Mouse (Mus musculus) layer of hippocampus, postnatal 25 days (tissue): ENCODE measurements around the gene Gm9803. TPM values are rescaled to one million over a fixed set of nuclear protein-coding genes. Genes with fewer than 3 reads are reported as not detected.

Source experiments
- DNase-seq, 2 experiments: peaks; one replicate each; pipeline ENCODE4 v3.0.0; 2022; ENCODE audit warnings: mixed read lengths in 2 of 2, low spot score in 1 of 2; ENCODE audit errors: extremely low spot score in 1 of 2
- total RNA-seq, 2 experiments: library from RNA; stranded (reverse); gene quantifications; 2 replicates each; pipeline ENCODE4 v1.2.3; 2021

The Gm9803 gene
- total RNA-seq, 2 experiments from 2014 or later = 15.7 TPM; not detected in 1

- no peak for DNase-seq
Observed at GRCm38 (mm10) chr10:43507051-43507450, 16.8 kb upstream of the Gm9803 start.

- DNase-seq = no peak
Observed at GRCm38 (mm10) chr10:43509228-43509627, 14.7 kb upstream of the Gm9803 start.

GRCm38 (mm10) chr10:43512976-43513375, 10.9 kb upstream of the Gm9803 start:
- DNase-seq = no peak

- DNase-seq = no peak
Observed at GRCm38 (mm10) chr10:43516992-43517660, 6.8 kb upstream of the Gm9803 start.

GRCm38 (mm10) chr10:43517836-43518235, 6.0 kb upstream of the Gm9803 start:
- no peak for DNase-seq

GRCm38 (mm10) chr10:43518368-43518767, 5.5 kb upstream of the Gm9803 start:
- DNase-seq = no peak

GRCm38 (mm10) chr10:43519977-43520376, 3.9 kb upstream of the Gm9803 start:
- no peak for DNase-seq

GRCm38 (mm10) chr10:43527283-43528269, 3.7 kb downstream of the Gm9803 start:
- DNase-seq = no peak

GRCm38 (mm10) chr10:43534382-43534781, 10.5 kb downstream of the Gm9803 start:
- no peak for DNase-seq

GRCm38 (mm10) chr10:43537652-43538051, 13.8 kb downstream of the Gm9803 start:
- no peak for DNase-seq

- no peak for DNase-seq
Observed at GRCm38 (mm10) chr10:43538831-43539230, 14.9 kb downstream of the Gm9803 start.

GRCm38 (mm10) chr10:43539746-43540310, 15.9 kb downstream of the Gm9803 start:
- DNase-seq = no peak

GRCm38 (mm10) chr10:43540442-43541152, 16.7 kb downstream of the Gm9803 start, which contains the start of gene 1700021F05Rik:
1700021F05Rik (minus strand) TSS chr10:43540994.
- peak; percentile 96 to 98 for DNase-seq

- DNase-seq = no peak
Observed at GRCm38 (mm10) chr10:43541153-43541544, 17.3 kb downstream of the Gm9803 start.

- DNase-seq = no peak
Observed at GRCm38 (mm10) chr10:43549411-43549810, 25.5 kb downstream of the Gm9803 start.

- no peak for DNase-seq
Observed at GRCm38 (mm10) chr10:43550923-43551322, 27.0 kb downstream of the Gm9803 start.

GRCm38 (mm10) chr10:43551388-43551787, 27.5 kb downstream of the Gm9803 start:
- no peak for DNase-seq

- no peak for DNase-seq
Observed at GRCm38 (mm10) chr10:43557630-43558165, 33.8 kb downstream of the Gm9803 start.

GRCm38 (mm10) chr10:43559313-43559712, 35.4 kb downstream of the Gm9803 start:
- DNase-seq = no peak

- DNase-seq = no peak
Observed at GRCm38 (mm10) chr10:43560765-43561164, 36.9 kb downstream of the Gm9803 start.
